Mouse (Mus musculus): ENCODE measurements at regions not wholly inside any gene's neighbourhood (a gene's known extent, or its start where the extent isn't known, plus 50 kb on each side); places are given as distances from the start of the nearest gene placed in this dataset.

GRCm38 (mm10) chr4:135013932-135014331, 83.2 kb downstream of the Syf2 start:
- no peak for ATAC-seq
- no peak overlapping the region for H3K4me3 ChIP-seq (ENCODE audit: low read depth, low read length)
- TF ChIP-seq EP300 (IDR thresholded peaks at IDR 0.05; ENCODE audit: low read depth), result no peak
- peak; percentile 61 for TF ChIP-seq CTCF (IDR thresholded peaks at IDR 0.05; ENCODE audit: low read depth)
- WGBS (ENCODE audit: insufficient replicate concordance), result 69% methylated on average over 2 of the region's 2 CpGs
- DNase-seq, result peak; percentile 46
- peaks cover 4% of the 10 kb centered on the region for H3K9me3 ChIP-seq (ENCODE audit: low read length)
- no peaks in the 10 kb centered on the region for H3K36me3 ChIP-seq (replicated peaks; ENCODE audit: insufficient read depth, low read length)
- no peaks in the 10 kb centered on the region for H3K4me1 ChIP-seq (ENCODE audit: insufficient read depth)
- no peak overlapping the region for H3K4me2 ChIP-seq (ENCODE audit: low read depth, low read length)
- no peak overlapping the region for H3K9ac ChIP-seq (replicated peaks)
- peaks cover 9% of the 10 kb centered on the region for H3K27me3 ChIP-seq (ENCODE audit: insufficient read depth, low read length)
- H3K27ac ChIP-seq (ENCODE audit: low read depth), result no peak overlapping the region

GRCm38 (mm10) chr4:135018018-135018417, 87.3 kb downstream of the Syf2 start:
- H3K9ac ChIP-seq (replicated peaks), result no peak overlapping the region
- no peak overlapping the region for H3K27ac ChIP-seq (ENCODE audit: low read depth)
- H3K27me3 ChIP-seq (ENCODE audit: insufficient read depth, low read length), result peaks cover 6% of the 10 kb centered on the region; the same call in 1 of the 2 replicates
- no peak overlapping the region for H3K4me3 ChIP-seq (ENCODE audit: low read depth, low read length)
- no peak overlapping the region for H3K4me2 ChIP-seq (ENCODE audit: low read depth, low read length)
- no peak for TF ChIP-seq EP300 (IDR thresholded peaks at IDR 0.05; ENCODE audit: low read depth)
- TF ChIP-seq CTCF (IDR thresholded peaks at IDR 0.05; ENCODE audit: low read depth), result peak; percentile 86
- H3K9me3 ChIP-seq (ENCODE audit: low read length), result peaks cover 4% of the 10 kb centered on the region
- H3K36me3 ChIP-seq (replicated peaks; ENCODE audit: insufficient read depth, low read length), result no peaks in the 10 kb centered on the region
- peak; percentile 80 for DNase-seq
- ATAC-seq, result no peak
- no peaks in the 10 kb centered on the region for H3K4me1 ChIP-seq (ENCODE audit: insufficient read depth)
- 8% methylated on average over 8 of the region's 8 CpGs for WGBS (ENCODE audit: insufficient replicate concordance)

GRCm38 (mm10) chr4:135019120-135019519, 88.4 kb downstream of the Syf2 start:
- TF ChIP-seq CTCF (IDR thresholded peaks at IDR 0.05; ENCODE audit: low read depth) (no peak), EP300 (IDR thresholded peaks at IDR 0.05; ENCODE audit: low read depth) (no peak)
- Histone ChIP-seq H3K4me1 (ENCODE audit: insufficient read depth) (no peaks in the 10 kb centered on the region), H3K27ac (ENCODE audit: low read depth) (no peak overlapping the region), H3K27me3 (ENCODE audit: insufficient read depth, low read length) (peaks cover 6% of the 10 kb centered on the region; the same call in 1 of the 2 replicates), H3K4me2 (ENCODE audit: low read depth, low read length) (no peak overlapping the region), H3K4me3 (ENCODE audit: low read depth, low read length) (no peak overlapping the region), H3K9me3 (ENCODE audit: low read length) (no peaks in the 10 kb centered on the region; the same call in 1 of the 2 replicates), H3K36me3 (replicated peaks; ENCODE audit: insufficient read depth, low read length) (no peaks in the 10 kb centered on the region), H3K9ac (replicated peaks) (no peak overlapping the region)
- ATAC-seq (no peak), DNase-seq (no peak)
- 36% methylated on average over 2 of the region's 2 CpGs for WGBS (ENCODE audit: insufficient replicate concordance)

DNA sequence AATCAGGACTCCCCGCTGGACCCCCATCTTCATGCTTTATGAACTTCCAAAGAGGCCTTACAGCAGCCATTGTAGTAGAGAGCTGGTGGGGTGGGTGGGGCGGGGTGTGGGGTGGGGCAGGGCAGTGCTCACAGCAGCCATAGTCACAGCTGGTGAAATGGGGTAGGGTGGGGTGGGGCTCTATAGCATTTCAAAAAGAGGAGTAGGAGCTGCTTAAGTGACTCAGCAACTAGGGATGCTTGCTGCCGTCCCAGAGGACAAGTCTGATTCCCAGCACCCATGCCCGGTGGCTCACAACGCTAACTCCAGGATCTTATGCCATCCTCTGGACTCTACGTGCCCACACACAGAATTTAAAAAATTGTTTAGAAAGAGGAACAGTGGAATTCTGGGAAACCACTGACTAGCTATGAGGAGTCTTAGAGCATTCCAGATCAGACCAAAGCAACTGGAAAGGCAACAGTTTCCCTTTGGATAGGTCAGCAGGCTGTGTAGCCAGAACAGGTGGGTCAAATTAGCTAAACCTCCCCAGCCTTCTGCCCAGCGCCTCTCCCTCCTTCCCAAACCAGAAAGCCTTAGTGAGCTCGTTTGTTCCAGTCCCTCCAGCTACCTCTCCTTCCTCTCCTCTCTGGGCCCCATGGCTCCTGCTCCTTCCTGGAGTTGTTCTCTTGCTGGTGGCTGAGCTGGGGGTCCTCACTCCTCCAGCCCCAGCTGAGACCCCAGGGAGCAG, 89.7 kb downstream of the Syf2 start:
- 75% methylated on average over 8 of the region's 8 CpGs for WGBS (ENCODE audit: insufficient replicate concordance)
- ATAC-seq (no peak), DNase-seq (no peak)

DNA sequence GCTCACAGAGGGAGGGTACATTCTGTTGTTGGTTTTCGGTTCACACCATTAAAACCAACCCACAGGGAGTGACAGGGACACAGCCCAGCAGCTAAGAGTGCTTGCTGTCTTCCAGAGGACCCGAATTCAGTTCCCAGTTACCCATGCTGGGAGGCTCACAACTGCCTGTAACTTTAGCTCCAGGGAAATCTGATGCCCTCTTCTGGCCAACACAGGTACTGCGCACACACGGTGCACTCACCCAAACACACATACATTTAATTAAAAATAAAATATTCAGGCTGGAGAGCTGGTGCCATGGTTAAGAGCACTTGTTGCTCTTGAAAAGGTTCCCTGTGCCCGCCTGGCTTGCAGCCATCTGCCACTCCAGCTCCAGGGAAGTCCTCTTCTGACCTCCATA, 92.5 kb downstream of the Syf2 start:
- H3K4me3 ChIP-seq (ENCODE audit: low read depth, low read length), result no peak overlapping the region
- no peaks in the 10 kb centered on the region; the same call in 1 of the 2 replicates for H3K9me3 ChIP-seq (ENCODE audit: low read length)
- DNase-seq, result peak; percentile 40
- no peak for ATAC-seq
- no peaks in the 10 kb centered on the region for H3K4me1 ChIP-seq (ENCODE audit: insufficient read depth)
- H3K27ac ChIP-seq (ENCODE audit: low read depth), result no peak overlapping the region
- H3K27me3 ChIP-seq (ENCODE audit: insufficient read depth, low read length), result peaks cover 25% of the 10 kb centered on the region
- no peak overlapping the region for H3K9ac ChIP-seq (replicated peaks)
- TF ChIP-seq EP300 (IDR thresholded peaks at IDR 0.05; ENCODE audit: low read depth) (no peak), CTCF (IDR thresholded peaks at IDR 0.05; ENCODE audit: low read depth) (peak; percentile 63)
- WGBS (ENCODE audit: insufficient replicate concordance), result 92% methylated on average over 5 of the region's 5 CpGs
- no peak overlapping the region for H3K4me2 ChIP-seq (ENCODE audit: low read depth, low read length)
- no peaks in the 10 kb centered on the region for H3K36me3 ChIP-seq (replicated peaks; ENCODE audit: insufficient read depth, low read length)

More for the DNA sequence above, 89.7 kb downstream of the Syf2 start:
- Histone ChIP-seq H3K36me3 (replicated peaks; ENCODE audit: insufficient read depth, low read length) (no peaks in the 10 kb centered on the region), H3K4me2 (ENCODE audit: low read depth, low read length) (no peak overlapping the region), H3K27me3 (ENCODE audit: insufficient read depth, low read length) (peaks cover 5% of the 10 kb centered on the region), H3K9ac (replicated peaks) (no peak overlapping the region), H3K27ac (ENCODE audit: low read depth) (no peak overlapping the region), H3K4me1 (ENCODE audit: insufficient read depth) (no peaks in the 10 kb centered on the region), H3K9me3 (ENCODE audit: low read length) (no peaks in the 10 kb centered on the region; the same call in 1 of the 2 replicates), H3K4me3 (ENCODE audit: low read depth, low read length) (no peak overlapping the region)
- TF ChIP-seq CTCF (IDR thresholded peaks at IDR 0.05; ENCODE audit: low read depth), result no peak
- TF ChIP-seq EP300 (IDR thresholded peaks at IDR 0.05; ENCODE audit: low read depth), result no peak

GRCm38 (mm10) chr4:135025802-135026201, 94.7 kb upstream of the Runx3 start:
- ATAC-seq (no peak), DNase-seq (no peak)
- WGBS (ENCODE audit: insufficient replicate concordance), result 42% methylated on average over 18 of the region's 18 CpGs
- H3K9me3 ChIP-seq (ENCODE audit: low read length), result no peaks in the 10 kb centered on the region; the same call in 1 of the 2 replicates
- no peaks in the 10 kb centered on the region for H3K4me1 ChIP-seq (ENCODE audit: insufficient read depth)
- TF ChIP-seq CTCF (IDR thresholded peaks at IDR 0.05; ENCODE audit: low read depth), result no peak
- no peak for TF ChIP-seq EP300 (IDR thresholded peaks at IDR 0.05; ENCODE audit: low read depth)
- H3K4me3 ChIP-seq (ENCODE audit: low read depth, low read length), result no peak overlapping the region
- no peaks in the 10 kb centered on the region for H3K36me3 ChIP-seq (replicated peaks; ENCODE audit: insufficient read depth, low read length)
- no peak overlapping the region for H3K27ac ChIP-seq (ENCODE audit: low read depth)
- no peak overlapping the region for H3K9ac ChIP-seq (replicated peaks)
- peaks cover 27% of the 10 kb centered on the region for H3K27me3 ChIP-seq (ENCODE audit: insufficient read depth, low read length)
- H3K4me2 ChIP-seq (ENCODE audit: low read depth, low read length), result no peak overlapping the region

Data from liver, postnatal 0 days (tissue).